Mouse (Mus musculus) cortical plate, adult 2 months (tissue): ENCODE measurements at regions not wholly inside any gene's neighbourhood (a gene's known extent, or its start where the extent isn't known, plus 50 kb on each side); places are given as distances from the start of the nearest gene placed in this dataset.

Experiments used
- CTCF ChIP-seq: fragments of 200-500 bp; IDR thresholded peaks from 2 replicates; pipeline ENCODE4 v1.5.1; 2011; ENCODE audit warnings: mild to moderate bottlenecking, control low read depth, low read length; ENCODE audit not compliant: insufficient read depth; ENCODE audit errors: extremely low read depth
- POLR2A ChIP-seq: fragments of 200-500 bp; IDR thresholded peaks from 2 replicates; pipeline ENCODE4 v1.6.1; 2011; ENCODE audit warnings: mild to moderate bottlenecking, low read length, control low read depth; ENCODE audit not compliant: insufficient read depth; ENCODE audit errors: extremely low read depth

DNA sequence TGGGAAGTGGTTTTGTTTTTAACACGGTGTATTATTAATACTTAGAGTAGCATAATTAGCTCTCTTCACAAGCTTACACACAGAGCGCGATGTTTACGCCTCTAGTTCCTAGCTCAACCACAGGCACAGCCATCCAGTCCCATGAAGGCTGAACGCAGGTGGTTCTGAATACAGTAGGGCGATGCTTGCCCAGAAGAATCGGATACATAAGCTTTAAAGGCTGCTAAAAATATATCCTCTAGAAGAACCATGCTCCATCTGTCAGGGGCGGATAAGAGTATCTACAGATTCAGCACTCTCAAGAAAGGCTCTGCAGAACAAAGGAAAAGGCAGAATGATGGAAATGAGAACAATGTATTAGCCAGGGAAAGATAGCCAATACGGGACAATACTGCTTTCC is 71.1 kb downstream of the Gpr65 start:
- no peak for TF ChIP-seq CTCF
- no peak for TF ChIP-seq POLR2A
